Mouse (Mus musculus) liver, adult (tissue): ENCODE measurements at regions not wholly inside any gene's neighbourhood (a gene's known extent, or its start where the extent isn't known, plus 50 kb on each side); places are given as distances from the start of the nearest gene placed in this dataset.

Experiments
- GATA4 ChIP-seq: IDR thresholded peaks from 2 replicates; pipeline ENCODE4 v1.6.1; 2014; ENCODE audit warnings: mild to moderate bottlenecking, low read length; ENCODE audit not compliant: insufficient replicate concordance

DNA sequence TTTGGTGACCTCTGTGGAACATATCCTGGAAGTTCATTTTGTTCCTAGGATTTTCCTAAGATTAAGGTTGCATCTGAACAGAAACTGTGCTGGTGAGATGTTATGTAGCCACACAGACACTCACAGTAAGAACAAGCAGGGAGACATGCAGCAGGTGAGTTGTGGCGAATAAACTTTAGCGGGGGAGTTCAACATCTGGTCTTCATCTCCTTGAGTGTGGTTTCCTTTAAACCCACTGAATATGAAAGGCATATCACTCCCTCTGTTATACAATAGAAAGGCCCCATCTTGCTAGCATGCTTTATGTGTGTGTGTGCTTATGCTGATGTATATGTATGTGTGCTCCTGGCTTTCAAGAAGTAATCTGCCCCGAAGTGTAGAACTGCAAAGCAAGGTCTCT lies 387.1 kb upstream of the Sash1 start:
- no peak for TF ChIP-seq GATA4

DNA sequence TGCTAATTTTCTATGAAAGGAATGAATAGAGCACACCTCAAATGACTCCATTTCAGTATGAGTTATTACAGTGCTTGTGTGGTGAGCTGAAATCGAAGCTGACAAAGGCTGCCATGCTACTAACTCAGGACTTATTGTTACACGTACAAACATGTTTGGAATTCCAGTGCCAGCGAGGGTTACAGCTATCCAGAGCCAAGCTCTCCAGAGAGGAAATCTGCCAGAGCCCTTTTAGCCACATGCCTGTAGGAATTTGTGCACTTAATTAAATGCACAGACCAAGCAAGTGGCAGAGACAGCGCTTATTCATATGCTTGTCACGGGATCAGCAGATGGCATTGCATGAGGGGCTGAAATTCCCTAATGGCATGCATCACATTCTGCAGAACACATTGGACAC lies 386.4 kb upstream of the Sash1 start:
- no peak for TF ChIP-seq GATA4

DNA sequence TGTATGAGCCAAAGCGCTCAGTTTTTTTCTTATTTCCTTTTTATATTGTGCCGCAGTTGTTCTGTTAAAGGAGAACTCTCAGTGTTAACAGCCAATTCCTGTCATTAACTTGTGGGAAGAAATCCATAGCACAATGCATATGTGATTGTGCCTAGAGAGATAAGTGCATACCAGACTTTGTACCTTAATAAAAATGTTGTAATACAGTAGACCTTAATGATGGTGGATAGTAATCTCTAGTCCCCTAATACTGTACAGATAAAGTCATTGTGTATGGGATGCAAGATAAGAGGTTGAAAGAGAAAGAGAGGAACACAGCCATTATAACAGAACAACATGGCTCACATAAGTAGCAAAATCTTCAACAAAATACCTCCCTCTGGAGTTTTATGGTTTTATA lies 379.7 kb upstream of the Sash1 start:
- TF ChIP-seq GATA4: no peak

DNA sequence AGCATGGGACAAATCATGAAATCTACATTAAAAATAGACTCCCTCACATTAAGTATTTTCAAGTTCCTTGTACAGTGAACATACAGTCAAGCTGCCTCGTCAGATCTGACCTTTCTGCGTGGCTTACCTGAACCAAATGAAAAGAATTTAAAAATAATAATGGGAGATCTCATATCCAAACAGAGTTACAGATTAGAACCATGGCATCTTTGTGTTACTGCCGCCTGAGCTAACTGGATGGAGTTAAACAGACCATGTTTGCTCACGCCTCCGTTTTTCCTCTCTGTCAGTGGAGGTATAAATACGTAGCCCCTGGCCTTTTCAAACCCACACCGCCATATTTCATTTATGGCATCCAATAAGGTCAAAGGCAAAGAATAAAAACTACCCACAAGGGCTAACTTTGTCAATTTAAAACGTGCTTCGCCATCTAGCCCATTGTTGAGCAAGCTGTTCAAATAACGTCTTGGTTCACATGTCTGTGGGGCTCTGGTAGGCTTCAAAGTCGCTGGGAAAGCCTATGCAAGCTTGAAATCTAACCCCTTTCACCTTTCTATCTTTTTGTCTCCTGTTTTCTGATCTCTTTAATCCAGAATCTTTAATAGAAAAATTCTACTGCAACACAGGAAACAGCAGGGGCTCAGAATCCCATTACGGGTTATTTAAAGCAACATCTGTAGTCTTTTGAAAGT lies 378.6 kb upstream of the Sash1 start:
- TF ChIP-seq GATA4: no peak

DNA sequence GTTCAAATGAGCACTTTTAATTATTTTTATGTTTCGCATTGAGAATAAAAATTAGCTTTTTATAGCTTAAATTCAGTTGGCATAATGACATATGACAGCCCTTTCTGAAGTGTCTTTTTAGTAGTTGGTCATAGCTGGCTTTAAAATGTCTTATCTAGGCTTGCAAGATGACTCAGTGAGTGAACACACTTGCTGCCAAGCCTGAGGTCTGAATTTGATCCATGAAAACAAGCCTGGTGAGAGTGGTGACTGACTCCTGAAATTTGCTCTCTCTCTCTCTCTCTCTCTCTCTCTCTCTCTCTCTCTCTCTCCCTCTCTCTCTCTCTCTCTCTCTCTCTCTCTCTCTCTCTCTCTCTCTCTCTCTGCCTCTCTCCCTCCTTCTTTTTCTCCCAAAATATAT lies 372.8 kb upstream of the Sash1 start:
- no peak for TF ChIP-seq GATA4

DNA sequence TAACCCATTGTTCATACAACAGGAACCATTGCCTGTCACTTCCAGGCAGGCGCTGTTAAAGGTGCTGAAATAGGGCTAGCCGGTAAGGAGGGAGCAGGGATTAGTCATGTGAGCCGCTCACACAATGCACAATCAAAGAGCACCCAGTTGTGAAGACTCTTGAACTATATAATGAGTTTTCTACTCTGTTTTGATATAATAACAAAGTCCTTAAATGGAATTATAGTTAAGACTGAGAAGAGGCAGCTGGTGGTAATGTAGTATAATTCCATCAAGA lies 367.0 kb upstream of the Sash1 start:
- TF ChIP-seq GATA4: no peak

DNA sequence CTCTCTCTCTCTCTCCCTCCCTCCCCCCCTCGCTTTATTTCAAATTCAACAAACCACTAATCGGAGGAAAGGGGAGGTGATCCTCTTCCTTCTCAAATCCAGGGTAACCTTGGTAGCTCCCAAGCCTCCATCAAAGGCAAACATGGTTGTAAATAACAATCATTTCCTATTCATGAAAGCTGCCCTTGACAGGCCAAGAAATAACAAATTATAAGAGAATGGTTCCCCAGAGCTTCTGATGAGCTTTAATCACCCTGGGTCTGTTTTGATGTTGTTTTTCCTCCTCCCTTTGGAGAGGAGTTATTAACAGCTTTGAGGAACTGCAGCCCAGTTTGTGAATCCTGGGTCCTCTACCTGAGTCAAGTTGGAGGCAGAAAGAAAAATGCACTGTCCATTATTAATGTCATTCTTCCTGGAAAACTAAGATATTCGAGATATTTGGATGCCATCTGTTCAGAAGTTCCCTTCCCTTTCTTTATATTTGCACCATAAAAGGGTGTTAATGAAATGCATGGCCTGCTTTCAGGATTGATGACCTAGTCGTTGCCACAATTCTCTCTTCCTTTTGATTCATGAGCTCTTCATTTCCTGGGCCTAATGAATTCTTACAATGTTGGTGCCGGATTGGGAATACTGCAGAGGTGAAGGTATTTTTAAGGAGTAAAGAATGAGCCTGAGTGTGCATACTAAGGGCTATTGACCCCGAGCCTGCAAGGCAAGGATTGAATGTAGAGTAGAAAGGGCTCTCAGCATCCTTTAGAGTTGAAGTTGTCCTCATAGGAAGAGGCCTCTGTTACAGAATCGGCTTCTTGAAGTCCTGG lies 366.5 kb upstream of the Sash1 start:
- TF ChIP-seq GATA4: no peak

DNA sequence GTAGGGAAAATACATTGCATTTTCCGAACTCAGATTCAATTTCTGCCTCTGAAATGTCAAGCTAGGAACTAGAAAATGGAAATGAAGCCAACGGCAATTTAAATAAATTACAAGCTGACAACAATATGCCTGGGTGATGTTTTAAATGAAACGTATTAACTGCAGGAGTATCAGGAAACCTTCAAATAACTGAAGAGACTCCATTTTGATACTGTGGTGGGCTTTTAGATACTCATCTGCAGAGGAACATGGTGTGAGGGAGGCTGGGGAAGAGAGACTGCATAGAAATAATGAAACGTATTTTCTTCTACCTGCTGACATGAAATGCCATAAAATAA lies 357.4 kb upstream of the Sash1 start:
- TF ChIP-seq GATA4: no peak

DNA sequence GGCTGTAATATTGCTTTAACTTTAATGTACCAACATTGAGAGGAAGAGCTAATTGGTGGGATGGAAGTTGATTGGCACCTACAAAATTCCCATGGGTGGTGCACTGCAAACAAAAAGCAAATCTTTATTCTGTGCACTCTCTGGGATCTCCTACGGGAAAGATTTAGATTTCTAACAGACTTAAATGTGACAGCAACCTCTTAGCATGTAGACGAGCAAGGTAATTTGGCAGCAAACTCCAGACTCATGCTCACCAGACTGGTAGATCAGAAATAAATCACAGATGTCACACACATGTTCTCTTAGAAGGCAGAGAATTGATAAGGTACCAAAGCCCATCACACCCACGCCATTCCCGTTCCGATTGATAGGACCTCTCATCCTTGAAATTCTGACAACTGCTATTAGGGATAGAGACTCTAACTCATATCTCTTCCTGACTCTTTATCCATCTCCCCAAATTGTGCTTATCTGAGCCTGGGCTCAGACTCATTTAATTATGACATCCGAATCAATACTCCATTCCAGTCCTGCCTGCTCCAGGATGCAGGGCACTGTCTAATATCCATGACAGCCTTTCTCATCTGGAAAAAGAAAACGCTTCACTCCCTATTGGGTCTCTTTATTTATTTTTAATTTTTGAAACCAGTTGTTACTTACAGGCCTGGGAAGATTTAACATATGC lies 356.9 kb upstream of the Sash1 start:
- no peak for TF ChIP-seq GATA4

DNA sequence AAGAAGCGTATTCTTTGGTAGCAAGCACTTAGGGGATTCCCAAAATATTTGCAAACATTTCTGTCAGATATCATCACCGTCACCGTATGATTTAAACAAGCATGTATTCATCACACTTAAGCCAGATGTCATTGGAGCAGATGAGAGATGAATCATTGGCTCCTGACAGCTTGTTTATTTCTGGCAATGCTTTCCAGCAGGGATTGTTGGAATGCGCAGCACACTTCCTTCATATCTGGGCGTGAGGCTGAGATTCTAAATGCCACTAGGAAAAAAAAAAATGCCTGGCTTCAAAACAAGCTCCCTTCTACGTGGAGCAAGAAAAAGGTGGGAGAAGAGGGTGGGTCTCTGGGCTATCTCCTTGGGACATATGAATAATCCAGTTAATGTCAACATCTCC lies 354.1 kb upstream of the Sash1 start:
- no peak for TF ChIP-seq GATA4

DNA sequence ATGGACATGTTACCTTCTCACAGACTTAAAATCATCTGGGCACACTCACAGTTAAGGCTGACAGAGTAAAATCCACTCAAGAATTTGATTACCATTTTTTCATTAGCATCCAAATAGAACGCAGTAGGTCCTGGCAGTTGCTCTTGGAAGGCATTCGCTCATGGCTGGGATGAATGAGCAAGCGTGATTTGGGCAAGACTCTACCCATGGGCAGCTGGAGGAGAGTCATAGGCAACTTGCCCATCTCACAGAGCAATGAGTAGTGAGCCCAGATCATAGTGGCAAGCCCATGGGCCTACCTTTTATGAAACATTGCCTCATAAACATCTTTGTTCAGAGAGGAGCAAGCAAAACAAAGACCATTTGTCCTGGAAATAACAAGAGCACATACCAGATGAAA lies 345.9 kb upstream of the Sash1 start:
- TF ChIP-seq GATA4: no peak

DNA sequence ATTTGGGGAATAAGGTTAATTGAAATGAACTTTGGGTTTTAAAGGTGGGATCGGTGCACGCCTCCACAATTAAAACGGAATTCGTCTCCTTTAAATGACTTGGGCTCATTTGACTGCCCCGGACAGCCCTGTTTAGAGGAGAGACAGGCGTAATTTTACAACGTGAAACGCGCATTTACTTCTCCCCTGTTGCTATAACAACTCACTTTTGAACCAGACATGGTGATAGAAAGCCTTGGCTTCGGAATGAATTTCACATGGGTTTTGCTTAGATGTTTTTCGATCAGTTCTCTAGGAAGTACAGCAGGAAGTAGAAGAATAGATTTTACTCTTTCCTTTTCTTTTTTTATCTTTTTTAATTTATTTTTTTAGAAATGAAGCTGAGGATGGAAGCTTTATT lies 343.2 kb upstream of the Sash1 start:
- no peak for TF ChIP-seq GATA4

DNA sequence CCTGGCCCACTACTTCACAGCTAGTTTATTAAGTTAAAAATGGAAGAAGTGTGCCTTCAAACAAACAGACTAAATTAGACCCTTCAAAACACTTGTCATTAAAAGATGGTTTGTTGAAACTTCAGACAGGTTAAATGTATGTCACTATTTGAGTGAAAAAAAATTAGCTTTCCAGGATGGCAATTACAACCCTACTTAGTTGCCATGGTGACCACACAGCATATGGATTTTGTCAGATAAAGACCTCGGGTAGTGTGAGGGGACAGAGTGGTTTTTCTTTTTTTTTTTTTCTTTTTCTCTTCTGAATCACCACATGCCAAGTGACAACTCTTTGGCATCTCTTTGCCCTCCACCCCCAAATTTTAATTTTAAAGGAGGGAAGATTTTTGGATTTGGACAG lies 341.5 kb upstream of the Sash1 start:
- no peak for TF ChIP-seq GATA4

DNA sequence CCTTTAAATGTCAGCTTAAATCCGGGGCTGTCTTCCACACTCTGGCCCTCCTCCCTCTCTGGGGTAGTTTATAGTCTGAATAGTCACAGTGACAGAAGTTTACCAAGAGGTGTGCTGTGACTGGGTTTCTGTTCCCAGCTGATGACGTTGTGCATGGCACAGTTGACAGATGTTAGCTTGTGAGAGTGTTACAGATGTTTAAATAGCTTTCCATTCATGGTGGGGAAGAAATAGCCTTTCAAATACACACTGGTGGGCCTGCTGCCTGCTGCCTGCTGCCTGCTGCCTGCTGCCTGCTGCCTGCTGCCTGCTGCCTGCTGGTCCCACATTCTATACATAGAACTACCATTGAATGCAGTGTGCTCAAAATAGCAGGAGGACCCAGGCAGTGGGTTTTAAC lies 324.8 kb upstream of the Sash1 start:
- no peak for TF ChIP-seq GATA4

DNA sequence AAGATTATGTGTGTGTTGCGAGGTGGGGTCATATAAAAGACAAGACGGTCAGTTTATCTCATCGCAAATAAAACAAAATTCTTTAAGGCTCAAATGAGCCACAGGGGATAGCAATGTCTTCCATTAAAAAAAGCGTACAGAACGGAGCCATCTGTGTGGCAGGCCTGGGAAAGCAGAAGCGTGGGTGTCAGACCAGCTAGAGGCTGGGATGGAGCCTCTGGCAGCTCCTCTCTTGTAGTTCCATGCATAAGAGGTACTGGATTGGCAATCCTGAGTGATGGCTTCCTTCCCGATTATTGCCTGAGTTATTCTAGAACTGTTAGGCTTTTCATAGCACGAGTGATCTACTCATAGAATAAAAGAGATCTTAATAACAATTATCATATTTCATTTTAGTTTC lies 318.2 kb upstream of the Sash1 start:
- TF ChIP-seq GATA4: no peak

DNA sequence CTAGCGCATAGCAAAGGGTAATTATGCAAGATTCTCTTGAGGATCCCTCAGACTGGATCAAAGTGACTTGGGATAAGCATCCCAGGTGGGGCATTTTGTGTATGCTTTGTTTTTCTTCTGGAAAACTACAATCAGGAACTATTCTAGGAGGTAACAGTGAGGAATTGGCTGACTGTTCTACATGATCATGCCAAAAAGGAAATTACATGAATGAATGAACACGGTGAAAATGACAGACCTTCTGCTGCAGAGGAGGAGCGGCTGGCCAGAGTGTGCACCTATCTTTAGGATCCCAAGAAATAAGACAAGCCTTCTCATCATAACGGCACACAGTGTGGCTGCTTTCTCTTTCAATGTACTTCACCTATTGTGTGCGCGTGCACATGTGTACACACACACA lies 317.5 kb upstream of the Sash1 start:
- TF ChIP-seq GATA4: no peak

DNA sequence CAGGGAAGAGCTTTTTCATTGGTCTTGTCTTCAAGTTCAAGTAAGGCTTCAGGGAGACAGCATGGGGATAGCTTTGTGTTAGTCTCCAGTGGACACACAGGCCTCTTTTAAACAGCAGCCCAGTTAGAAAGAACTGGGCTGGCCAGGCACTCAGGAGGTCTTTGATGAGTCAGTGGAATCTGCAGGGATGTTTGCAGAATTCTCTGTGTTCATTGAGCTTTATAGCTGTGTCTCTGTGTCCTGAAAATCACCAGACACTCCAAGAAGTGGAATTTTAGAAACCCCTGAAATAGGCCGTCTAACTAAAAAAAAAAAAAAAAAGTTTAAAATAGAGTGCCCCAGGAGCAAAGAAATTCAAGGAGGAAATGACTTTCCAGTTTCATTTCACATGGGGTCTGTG lies 317.1 kb upstream of the Sash1 start:
- TF ChIP-seq GATA4: no peak

DNA sequence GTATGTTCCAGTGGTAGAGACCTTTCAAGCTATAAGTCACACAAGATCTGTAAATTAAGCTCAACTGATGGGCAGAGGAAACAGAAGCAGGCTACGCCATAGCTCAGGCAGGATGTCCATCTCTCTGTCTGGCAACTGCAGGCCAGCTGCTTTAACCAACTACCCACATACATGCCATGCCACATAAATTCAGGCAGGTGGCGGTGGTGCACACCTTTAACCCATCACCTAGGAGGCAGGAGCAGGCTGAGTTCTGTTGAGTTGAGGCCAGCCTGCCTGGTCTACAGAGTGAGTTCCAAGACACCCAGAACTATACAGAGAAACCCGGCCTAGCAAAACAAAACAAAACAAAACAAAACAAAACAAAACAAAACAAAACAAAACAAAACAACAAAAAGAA lies 289.1 kb upstream of the Sash1 start:
- TF ChIP-seq GATA4: no peak
